Mouse (Mus musculus): ENCODE data around the gene Cntnap1.

DNA sequence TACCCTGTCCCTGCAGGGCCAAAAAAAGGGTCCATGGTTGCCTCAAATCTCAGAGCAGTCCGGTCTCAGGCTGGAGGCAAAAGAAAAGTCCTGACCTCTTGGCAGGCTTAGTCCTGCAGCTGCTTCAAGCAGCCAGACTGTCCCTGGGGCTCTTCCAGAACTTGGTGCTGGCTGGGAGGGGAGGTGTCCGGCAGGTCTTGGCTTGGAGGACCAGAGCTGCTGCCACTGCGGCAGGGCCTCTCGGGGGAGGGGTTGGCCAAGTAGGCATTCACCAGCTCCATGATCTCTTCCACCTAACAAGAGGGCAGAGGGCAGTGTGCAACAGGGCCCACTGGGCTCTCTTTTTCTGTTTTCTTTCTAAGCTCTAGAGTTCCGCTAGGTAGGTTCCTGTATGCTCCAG, 7.6 kb upstream of the Cntnap1 start:
- TF ChIP-seq CTCF (IDR thresholded peaks at IDR 0.05; ENCODE audit: borderline replicate concordance, insufficient read depth, low read depth, low read length) (no peak), POLR2A (IDR thresholded peaks at IDR 0.05; ENCODE audit: borderline replicate concordance, insufficient read depth, low read length) (no peak)

All from cerebellum, adult 2 months (tissue).